Mouse (Mus musculus): ENCODE measurements at regions not wholly inside any gene's neighbourhood (a gene's known extent, or its start where the extent isn't known, plus 50 kb on each side); places are given as distances from the start of the nearest gene placed in this dataset.

- TF ChIP-seq POLR2A (IDR thresholded peaks at IDR 0.05; ENCODE audit: borderline replicate concordance, extremely low read depth, insufficient read depth, insufficient read length, poor library complexity, severe bottlenecking) (no peak), CTCF (IDR thresholded peaks at IDR 0.05; ENCODE audit: borderline replicate concordance, extremely low read depth, insufficient read depth, insufficient read length) (no peak)
These were observed 76.8 kb downstream of the Cd83 start for GRCm38 (mm10) chr13:43861424-43861823.

All from brain, embryonic 14.5 days (tissue).